ENCODE assay signal across 8 mouse cellular contexts in genomic region chr2:74762522-74763244, GRCm38 (mm10). TPM values are rescaled to one million over a fixed set of nuclear protein-coding genes. Genes with fewer than 3 reads are reported as not detected.
DNase-seq lines count a peak whose midpoint lies in the region; ATAC-seq and TF ChIP-seq lines count a peak whose summit lies in the region.

Gene Hoxd1, plus strand, starts transcription at chr2:74762980.

- peak within 1 kb of the TSS; percentile 58 for H3K4me3 ChIP-seq in forebrain, embryonic 16.5 days (replicated peaks; ENCODE audit: low read length)
- peak within 1 kb of the TSS; percentile 53 for H3K4me3 ChIP-seq in kidney, adult 2 months (ENCODE audit: insufficient read depth, low read depth, low read length)
- H3K4me3 ChIP-seq in midbrain, embryonic 10.5 days = peak within 1 kb of the TSS; percentile 55

- under 1% methylated on average over 58 of the region's 61 CpGs for WGBS in forebrain, embryonic 16.5 days
- WGBS in kidney, adult 2 months = 2% methylated on average over 61 of the region's 61 CpGs
- WGBS in midbrain, embryonic 10.5 days = under 1% methylated on average over 61 of the region's 61 CpGs

- ATAC-seq in forebrain, embryonic 16.5 days = peak; percentile 84

- H3K9me3 ChIP-seq in forebrain, embryonic 16.5 days (ENCODE audit: control insufficient read depth, low read length) = no peaks in the 10 kb centered on the region
- no peaks in the 10 kb centered on the region for H3K9me3 ChIP-seq in midbrain, embryonic 10.5 days (replicated peaks)

- peaks cover 83% of the 10 kb centered on the region for H3K27me3 ChIP-seq in forebrain, embryonic 16.5 days (replicated peaks; ENCODE audit: control insufficient read depth, insufficient read depth, low read length)
- peaks cover 5% of the 10 kb centered on the region; the same call in 1 of the 2 replicates for H3K27me3 ChIP-seq in kidney, adult 2 months (replicated peaks; ENCODE audit: control insufficient read depth, insufficient read depth, low read length)
- peaks cover 95% of the 10 kb centered on the region for H3K27me3 ChIP-seq in midbrain, embryonic 10.5 days (ENCODE audit: low read depth, poor library complexity, severe bottlenecking)

- DNase-seq in gastrocnemius, postnatal 25 days = peak; percentile 25
- no peak for DNase-seq in gastrocnemius, adult 18-20 months (ENCODE audit: low spot score)
- peak; percentile 47 to 56 for DNase-seq in adrenal gland, adult 18-20 months (ENCODE audit: low spot score in 2 of 2)
- DNase-seq in kidney, adult 2 months = peak; percentile 70
- peak; percentile 75 for DNase-seq in midbrain, embryonic 10.5 days (ENCODE audit: low spot score)
- peak; percentile 56 for DNase-seq in yolk sac, embryonic 10.5 days (ENCODE audit: low spot score)
- DNase-seq in right cerebral cortex, postnatal 4 days = no peak

- peak within 1 kb of the TSS; percentile 89 for H3K4me2 ChIP-seq in forebrain, embryonic 16.5 days (ENCODE audit: low read length)

- H3K36me3 ChIP-seq in forebrain, embryonic 16.5 days (ENCODE audit: control insufficient read depth, insufficient read depth) = no peaks in the 10 kb centered on the region
- no peaks in the 10 kb centered on the region for H3K36me3 ChIP-seq in kidney, adult 2 months (ENCODE audit: control insufficient read depth, insufficient read depth, low read length)
- H3K36me3 ChIP-seq in midbrain, embryonic 10.5 days = no peaks in the 10 kb centered on the region

- no peak for TF ChIP-seq POLR2A in kidney, adult 2 months (IDR thresholded peaks at IDR 0.05; ENCODE audit: low read depth, low read length)

- no peak for TF ChIP-seq CTCF in kidney, adult 2 months (conservative IDR thresholded peaks at IDR 0.05; ENCODE audit: insufficient read depth, insufficient read length, low read depth, low read length)

- H3K9ac ChIP-seq in forebrain, embryonic 16.5 days (replicated peaks; ENCODE audit: low read depth, low read length) = no peak within 1 kb of the TSS

- peaks cover 14% of the 10 kb centered on the region for H3K4me1 ChIP-seq in forebrain, embryonic 16.5 days (replicated peaks; ENCODE audit: control insufficient read depth, insufficient read depth, low read length)
- no peaks in the 10 kb centered on the region for H3K4me1 ChIP-seq in kidney, adult 2 months (ENCODE audit: control insufficient read depth, insufficient read depth, low read length)
- H3K4me1 ChIP-seq in midbrain, embryonic 10.5 days = peaks cover 21% of the 10 kb centered on the region

- no peak within 1 kb of the TSS for H3K27ac ChIP-seq in forebrain, embryonic 16.5 days (ENCODE audit: low read length)
- no peak within 1 kb of the TSS for H3K27ac ChIP-seq in kidney, adult 2 months (ENCODE audit: insufficient read depth, low read depth, low read length)
- no peak within 1 kb of the TSS for H3K27ac ChIP-seq in midbrain, embryonic 10.5 days (replicated peaks)

RNA-seq across cellular contexts. Expression of gene Hoxd1, which starts in this region (rescaled TPM):
- not detected for total RNA-seq in gastrocnemius, postnatal 25 days (2021)
- total RNA-seq in gastrocnemius, adult 18-20 months (2021) = not detected
- not detected for total RNA-seq in adrenal gland, adult 18-20 months (2021)
- not detected in 2 replicates for polyA plus RNA-seq in forebrain, embryonic 16.5 days (2015; fragmentation: Nextera tagmentation; extraction: Ambion mirVana)
- polyA plus RNA-seq in kidney, adult 2 months (2012; rRNA removed) = 0.04 and 0.08 TPM in 2 replicates
- not detected in 2 replicates for polyA plus RNA-seq in midbrain, embryonic 10.5 days (2016; fragmentation: Nextera tagmentation; extraction: Ambion mirVana)

Comparison
In these comparisons a context has a peak if more than half of its experiments do, and no peak if none do; other contexts are left out.
1. Peak in DNase-seq in gastrocnemius, postnatal 25 days; RNA of the gene not detected or under 1 TPM.
2. Peak in DNase-seq in adrenal gland, adult 18-20 months; RNA of the gene not detected or under 1 TPM.
3. Peak in ATAC-seq, H3K4me3 ChIP-seq and H3K4me2 ChIP-seq in forebrain, embryonic 16.5 days; RNA of the gene not detected or under 1 TPM.
4. Peak in DNase-seq and H3K4me3 ChIP-seq in kidney, adult 2 months; RNA of the gene not detected or under 1 TPM.
5. Peak in DNase-seq and H3K4me3 ChIP-seq in midbrain, embryonic 10.5 days; RNA of the gene not detected or under 1 TPM.